Mouse (Mus musculus) intestine, embryonic 15.5 days (tissue): ENCODE data around the gene Arntl. TPM values are rescaled to one million over a fixed set of nuclear protein-coding genes. Genes with fewer than 3 reads are reported as not detected.

ENCODE experiments used
- ATAC-seq: fragments of 200-750 bp; cut with Nextera tagmentation; 2 replicates; pipeline ENCODE4 v1.8.0; 2017; ENCODE audit warnings: moderate TSS enrichment, moderate library complexity
- H3K27ac ChIP-seq: fragments of 300-500 bp; sonication (generic); 2 replicates; pipeline ENCODE4 v1.5.1; 2015; ENCODE audit warnings: mild to moderate bottlenecking, inconsistent platforms
- H3K27me3 ChIP-seq: fragments of 300-500 bp; sonication (generic); replicated peaks from 2 replicates; pipeline ENCODE4 v1.6.1; 2015; ENCODE audit warnings: inconsistent platforms
- H3K36me3 ChIP-seq: fragments of 300-500 bp; sonication (generic); 2 replicates; pipeline ENCODE4 v1.6.1; 2015; ENCODE audit warnings: inconsistent platforms
- H3K4me1 ChIP-seq: fragments of 300-500 bp; sonication (generic); replicated peaks from 2 replicates; pipeline ENCODE4 v1.6.1; 2015; ENCODE audit warnings: inconsistent platforms
- H3K4me2 ChIP-seq: fragments of 300-500 bp; sonication (generic); replicated peaks from 2 replicates; pipeline ENCODE4 v1.6.1; 2015; ENCODE audit warnings: mild to moderate bottlenecking, inconsistent platforms
- H3K4me3 ChIP-seq: fragments of 300-500 bp; sonication (generic); replicated peaks from 2 replicates; pipeline ENCODE4 v1.5.1; 2015; ENCODE audit warnings: inconsistent platforms
- H3K9ac ChIP-seq: fragments of 300-500 bp; sonication (generic); 2 replicates; pipeline ENCODE4 v1.6.1; 2015; ENCODE audit warnings: inconsistent platforms
- H3K9me3 ChIP-seq: fragments of 300-500 bp; sonication (generic); 2 replicates; pipeline ENCODE4 v1.6.1; 2016; ENCODE audit warnings: inconsistent platforms
- WGBS: fragments of 180-500 bp; shearing (Covaris S2); methylation state at CpG from one replicate; pipeline ENCODE4 v1.1.7; 2015; 5-methylcytosine and 5-hydroxymethylcytosine counted together
- polyA plus RNA-seq: library from polyadenylated mRNA; unstranded; fragments of >200 nt; fragmentation: Nextera tagmentation; extraction: Ambion mirVana; gene quantifications from 2 replicates; pipeline ENCODE4 v1.2.1, GENCODE M21; 2015

The Arntl gene
- polyA plus RNA-seq, 1 experiment from 2014 or later = 8.5 TPM

GRCm38 (mm10) chr7:113241901-113242661 is 34.8 kb downstream of the Arntl start:
- peaks cover 26% of the 10 kb centered on the region for H3K4me1 ChIP-seq
- no peak overlapping the region for H3K4me2 ChIP-seq
- no peak overlapping the region for H3K4me3 ChIP-seq
- no peak overlapping the region for H3K9ac ChIP-seq
- H3K36me3 ChIP-seq = no peaks in the 10 kb centered on the region
- H3K27me3 ChIP-seq = no peaks in the 10 kb centered on the region
- WGBS = 60% methylated on average over 12 of the region's 12 CpGs
- H3K27ac ChIP-seq = no peak overlapping the region
- peak; percentile 60 for ATAC-seq
- no peaks in the 10 kb centered on the region for H3K9me3 ChIP-seq

DNA sequence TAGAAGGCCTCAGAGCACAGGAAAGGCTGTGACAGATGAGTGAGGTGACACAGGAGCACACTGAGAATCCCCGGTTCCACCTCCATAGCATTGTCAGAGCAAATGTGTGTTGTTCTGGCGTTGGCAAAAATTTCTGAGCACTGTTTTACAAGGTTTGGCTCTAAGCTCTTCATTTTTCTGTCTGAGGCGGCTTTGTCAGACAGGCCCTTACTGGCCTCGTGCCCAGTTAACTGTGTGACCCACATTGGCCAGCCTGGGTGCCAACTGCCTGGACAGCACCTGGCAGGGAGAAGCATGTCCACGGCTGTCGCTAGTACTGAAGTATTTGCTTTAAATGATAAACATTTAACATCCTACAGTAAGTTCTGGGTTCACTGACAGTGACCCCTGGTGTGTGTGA is 35.4 kb downstream of the Arntl start:
- no peak for ATAC-seq
- no peaks in the 10 kb centered on the region for H3K27me3 ChIP-seq
- no peak overlapping the region for H3K4me3 ChIP-seq
- no peak overlapping the region for H3K27ac ChIP-seq
- no peak overlapping the region for H3K9ac ChIP-seq
- no peaks in the 10 kb centered on the region for H3K36me3 ChIP-seq
- whole genome bisulfite sequencing = 65% methylated on average over 6 of the region's 6 CpGs
- no peaks in the 10 kb centered on the region for H3K9me3 ChIP-seq
- H3K4me2 ChIP-seq = no peak overlapping the region
- peaks cover 26% of the 10 kb centered on the region for H3K4me1 ChIP-seq

DNA sequence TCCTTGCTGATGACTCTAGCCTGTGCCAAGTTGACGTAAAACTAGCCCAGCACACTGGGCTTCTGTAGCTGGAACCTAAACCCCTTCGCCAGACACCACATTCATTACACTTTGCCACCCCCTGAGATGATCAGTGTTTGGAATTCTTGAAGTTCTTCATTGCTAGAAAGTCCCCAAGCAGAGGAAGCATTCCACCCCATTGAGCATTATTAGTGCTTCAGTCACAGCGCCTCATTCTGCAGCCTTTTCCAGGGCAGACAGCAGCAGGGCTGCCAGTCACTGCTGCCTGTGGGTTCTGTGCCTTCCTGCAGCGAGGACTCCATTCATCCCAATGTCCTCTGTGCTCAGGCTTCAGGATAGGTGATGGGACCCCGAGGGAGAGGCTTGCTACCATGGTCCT is 37.9 kb downstream of the Arntl start:
- H3K36me3 ChIP-seq = no peaks in the 10 kb centered on the region
- no peaks in the 10 kb centered on the region for H3K9me3 ChIP-seq
- no peak for ATAC-seq
- peaks cover 39% of the 10 kb centered on the region for H3K4me1 ChIP-seq
- H3K4me3 ChIP-seq = no peak overlapping the region
- H3K27ac ChIP-seq = no peak overlapping the region
- H3K27me3 ChIP-seq = no peaks in the 10 kb centered on the region
- no peak overlapping the region for H3K9ac ChIP-seq
- 75% methylated on average over 5 of the region's 5 CpGs for WGBS
- no peak overlapping the region for H3K4me2 ChIP-seq

DNA sequence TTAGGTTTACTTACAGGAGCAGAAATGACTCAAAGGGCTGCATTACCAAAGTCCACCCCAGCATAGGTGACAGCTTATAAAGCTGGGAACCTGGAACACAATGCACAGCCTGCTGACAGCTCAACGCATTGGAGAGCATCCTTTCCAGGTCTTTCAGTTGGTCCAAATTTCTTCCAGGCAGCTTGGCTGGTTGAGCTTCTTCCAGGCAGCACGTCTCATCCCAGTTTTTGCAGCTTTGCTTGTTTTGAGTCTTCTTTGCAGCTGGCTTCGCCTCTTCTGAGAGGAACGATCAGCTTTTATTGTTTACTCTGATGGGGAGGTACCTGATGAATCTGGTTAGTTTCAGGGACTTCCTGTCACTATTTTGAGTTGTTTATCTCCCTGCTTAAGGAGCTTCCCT is 39.2 kb downstream of the Arntl start:
- H3K4me1 ChIP-seq = peaks cover 40% of the 10 kb centered on the region
- H3K27ac ChIP-seq = no peak overlapping the region
- 54% methylated on average over 4 of the region's 4 CpGs for WGBS
- no peaks in the 10 kb centered on the region for H3K36me3 ChIP-seq
- no peak overlapping the region for H3K9ac ChIP-seq
- no peak overlapping the region for H3K4me2 ChIP-seq
- ATAC-seq = no peak
- no peaks in the 10 kb centered on the region for H3K9me3 ChIP-seq
- H3K27me3 ChIP-seq = no peaks in the 10 kb centered on the region
- no peak overlapping the region for H3K4me3 ChIP-seq

- WGBS = 73% methylated on average over 5 of the region's 5 CpGs
- ATAC-seq = no peak
Measured at GRCm38 (mm10) chr7:113247167-113247566, 39.9 kb downstream of the Arntl start.

DNA sequence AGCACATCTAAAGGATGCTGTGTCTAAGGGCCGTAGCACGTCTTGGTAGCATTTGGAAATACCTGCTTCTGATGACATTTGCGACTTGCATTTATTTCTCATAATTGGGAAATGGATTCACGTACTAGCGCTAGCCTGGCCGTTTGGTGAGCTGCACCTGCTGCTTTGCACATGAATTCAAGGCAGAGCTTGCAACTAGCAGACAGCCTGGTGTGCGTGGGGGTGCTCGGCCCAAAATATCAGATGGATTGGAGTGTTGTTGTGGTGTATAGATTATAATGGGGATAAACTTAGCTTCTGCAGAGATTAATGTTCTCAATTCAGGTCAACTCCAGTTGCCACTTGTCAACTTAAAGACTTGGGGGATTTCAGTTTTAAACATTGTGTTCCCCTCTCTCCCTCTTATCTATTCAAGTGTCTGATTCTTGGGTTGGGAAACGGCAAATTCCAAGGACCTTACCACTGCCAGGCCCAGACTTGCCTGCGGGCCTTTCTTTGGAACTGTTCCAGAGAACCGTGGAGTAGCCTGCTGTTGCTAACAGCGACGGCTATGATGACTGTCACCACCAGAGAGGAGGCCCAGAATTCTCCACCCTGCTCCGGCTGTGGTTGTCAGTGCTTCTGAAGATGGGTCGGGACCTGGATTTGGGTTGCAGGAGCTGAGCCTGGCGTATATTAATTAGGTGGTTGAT is 42.0 kb downstream of the Arntl start:
- no peak overlapping the region for H3K27ac ChIP-seq
- ATAC-seq = no peak

More at GRCm38 (mm10) chr7:113247167-113247566, 39.9 kb downstream of the Arntl start:
- Histone ChIP-seq H3K4me2 (no peak overlapping the region), H3K4me3 (no peak overlapping the region), H3K9ac (no peak overlapping the region), H3K27ac (no peak overlapping the region), H3K27me3 (no peaks in the 10 kb centered on the region), H3K9me3 (no peaks in the 10 kb centered on the region), H3K36me3 (no peaks in the 10 kb centered on the region), H3K4me1 (peaks cover 33% of the 10 kb centered on the region)

DNA sequence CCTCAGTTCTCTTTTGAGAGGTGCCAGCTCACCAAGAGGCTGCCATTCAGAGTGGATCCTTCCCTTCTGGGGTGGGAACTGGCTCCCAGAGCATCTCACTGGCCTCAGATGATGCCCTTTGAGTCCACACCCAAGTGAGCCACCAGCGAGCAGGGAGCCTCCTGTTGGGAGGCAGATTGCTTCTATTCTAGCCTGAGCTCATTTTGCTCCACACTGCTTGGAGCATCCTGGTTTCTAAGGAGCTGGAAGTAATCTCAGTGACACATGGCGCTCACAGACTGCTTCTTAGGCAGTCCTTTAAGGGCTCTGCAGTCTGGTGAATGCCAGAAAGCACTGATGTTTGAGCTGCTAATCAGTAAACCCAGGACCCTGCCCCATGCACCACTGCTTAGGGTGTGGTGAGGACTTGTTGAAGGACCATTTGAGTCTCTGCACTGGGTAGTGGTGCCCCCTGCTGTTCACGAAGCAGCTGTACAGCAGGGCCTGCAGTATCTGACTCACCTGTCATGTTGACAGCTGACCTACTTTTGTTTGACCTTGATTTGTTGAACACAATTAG is 43.2 kb downstream of the Arntl start:
- no peak overlapping the region for H3K9ac ChIP-seq
- ATAC-seq = peak; percentile 74
- H3K9me3 ChIP-seq = no peaks in the 10 kb centered on the region
- no peak overlapping the region for H3K4me3 ChIP-seq
- peaks cover 33% of the 10 kb centered on the region for H3K4me1 ChIP-seq
- no peak overlapping the region for H3K4me2 ChIP-seq
- no peaks in the 10 kb centered on the region for H3K27me3 ChIP-seq
- no peaks in the 10 kb centered on the region for H3K36me3 ChIP-seq
- WGBS = 41% methylated on average over 3 of the region's 3 CpGs
- H3K27ac ChIP-seq = peak overlapping the region; percentile 33

More for the DNA sequence above, 42.0 kb downstream of the Arntl start:
- no peak overlapping the region for H3K4me2 ChIP-seq
- peaks cover 33% of the 10 kb centered on the region for H3K4me1 ChIP-seq
- H3K36me3 ChIP-seq = no peaks in the 10 kb centered on the region
- 65% methylated on average over 16 of the region's 16 CpGs for WGBS
- no peaks in the 10 kb centered on the region for H3K9me3 ChIP-seq
- no peak overlapping the region for H3K9ac ChIP-seq
- H3K27me3 ChIP-seq = no peaks in the 10 kb centered on the region
- no peak overlapping the region for H3K4me3 ChIP-seq

- no peak overlapping the region for H3K4me2 ChIP-seq
- WGBS = 52% methylated on average over 3 of the region's 3 CpGs
- ATAC-seq = peak; percentile 44; the same call in 1 of the 2 replicates
- H3K9ac ChIP-seq = no peak overlapping the region
- H3K9me3 ChIP-seq = no peaks in the 10 kb centered on the region
- H3K27me3 ChIP-seq = no peaks in the 10 kb centered on the region
- no peaks in the 10 kb centered on the region for H3K36me3 ChIP-seq
- peak overlapping the region; percentile 33; the same call in 1 of the 2 replicates for H3K27ac ChIP-seq
- no peak overlapping the region for H3K4me3 ChIP-seq
- H3K4me1 ChIP-seq = peaks cover 28% of the 10 kb centered on the region
Measured at GRCm38 (mm10) chr7:113251001-113251400, 43.7 kb downstream of the Arntl start.

DNA sequence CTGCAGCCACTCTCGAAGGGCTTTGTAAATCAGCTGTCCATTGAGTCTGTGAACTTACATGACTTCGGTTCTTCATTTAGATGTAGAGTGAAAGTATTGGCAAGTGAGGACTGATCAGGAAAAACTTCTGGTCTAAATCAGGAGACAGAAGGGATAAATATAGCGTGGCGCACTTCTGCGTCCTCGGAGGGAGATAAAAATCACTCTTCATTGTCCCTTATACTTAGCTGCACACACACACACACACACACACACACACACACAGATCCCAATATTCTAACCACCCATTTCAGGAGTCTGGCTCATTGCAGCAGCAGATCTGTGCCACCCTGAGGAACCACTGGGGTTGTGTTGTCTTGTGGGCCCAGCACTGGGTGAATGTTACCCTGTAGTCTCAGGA is 44.3 kb downstream of the Arntl start:
- Histone ChIP-seq H3K9ac (no peak overlapping the region), H3K27ac (no peak overlapping the region), H3K9me3 (no peaks in the 10 kb centered on the region), H3K27me3 (no peaks in the 10 kb centered on the region), H3K4me3 (no peak overlapping the region), H3K36me3 (no peaks in the 10 kb centered on the region), H3K4me2 (no peak overlapping the region), H3K4me1 (peaks cover 28% of the 10 kb centered on the region)
- 76% methylated on average over 6 of the region's 6 CpGs for WGBS
- no peak for ATAC-seq

- no peak overlapping the region for H3K9ac ChIP-seq
Measured at GRCm38 (mm10) chr7:113253777-113254405, 46.6 kb downstream of the Arntl start.

DNA sequence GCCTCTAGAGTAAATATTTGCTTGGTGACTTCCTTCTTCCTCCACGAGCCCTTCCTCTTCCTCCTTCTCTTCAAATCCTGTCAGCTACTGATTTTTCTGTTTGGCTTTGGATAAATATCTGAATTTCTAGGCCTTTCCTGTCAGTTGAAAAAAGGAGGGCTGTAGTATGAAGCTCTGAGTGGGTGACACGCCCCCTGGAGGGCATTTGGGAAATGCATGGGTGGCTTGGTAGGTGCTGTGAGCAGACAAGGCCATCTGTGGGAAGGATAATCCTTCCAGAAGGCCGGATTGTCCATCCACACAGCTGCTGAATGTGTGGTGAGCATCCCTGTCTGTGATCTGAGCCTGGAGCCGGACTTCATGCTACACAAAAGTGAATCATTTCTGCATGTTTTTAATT is 48.8 kb downstream of the Arntl start:
- no peak overlapping the region for H3K4me2 ChIP-seq
- no peak overlapping the region for H3K4me3 ChIP-seq
- H3K4me1 ChIP-seq = peaks cover 12% of the 10 kb centered on the region; the same call in 1 of the 2 replicates
- WGBS = 40% methylated on average over 4 of the region's 4 CpGs
- H3K9me3 ChIP-seq = no peaks in the 10 kb centered on the region
- no peak overlapping the region for H3K9ac ChIP-seq
- no peak overlapping the region for H3K27ac ChIP-seq
- no peak for ATAC-seq
- no peaks in the 10 kb centered on the region for H3K27me3 ChIP-seq
- no peaks in the 10 kb centered on the region for H3K36me3 ChIP-seq

More at GRCm38 (mm10) chr7:113253777-113254405, 46.6 kb downstream of the Arntl start:
- Histone ChIP-seq H3K27me3 (no peaks in the 10 kb centered on the region), H3K4me1 (peaks cover 27% of the 10 kb centered on the region), H3K9me3 (no peaks in the 10 kb centered on the region), H3K27ac (no peak overlapping the region), H3K4me2 (no peak overlapping the region), H3K36me3 (no peaks in the 10 kb centered on the region), H3K4me3 (no peak overlapping the region)
- peak; percentile 46; the same call in 1 of the 2 replicates for ATAC-seq
- 70% methylated on average over 7 of the region's 7 CpGs for WGBS

DNA sequence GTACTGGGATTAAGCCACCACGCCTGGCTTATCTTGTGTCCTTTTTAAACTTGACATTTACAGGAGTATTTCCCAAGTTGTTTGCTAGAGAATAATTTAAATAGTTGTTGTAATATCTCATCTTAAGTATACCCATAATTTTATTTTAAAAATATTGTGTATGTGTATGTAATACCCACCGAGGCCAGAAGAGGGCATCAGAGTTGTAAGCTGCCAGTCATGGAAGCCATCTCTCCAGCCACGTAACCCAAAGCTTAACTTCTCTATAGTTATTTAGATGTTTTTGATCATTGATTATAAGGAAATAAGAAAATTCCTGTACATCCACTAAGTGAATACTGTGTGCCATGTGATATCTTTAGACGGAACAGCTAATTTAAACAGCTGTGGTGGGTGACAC is 51.2 kb downstream of the Arntl start:
- WGBS = 69% methylated on average over 4 of the region's 4 CpGs
- no peaks in the 10 kb centered on the region for H3K36me3 ChIP-seq
- no peak overlapping the region for H3K27ac ChIP-seq
- no peaks in the 10 kb centered on the region for H3K9me3 ChIP-seq
- no peak for ATAC-seq
- no peaks in the 10 kb centered on the region for H3K27me3 ChIP-seq
- no peak overlapping the region for H3K9ac ChIP-seq
- no peak overlapping the region for H3K4me2 ChIP-seq
- H3K4me1 ChIP-seq = peaks cover 15% of the 10 kb centered on the region; the same call in 1 of the 2 replicates
- no peak overlapping the region for H3K4me3 ChIP-seq
